Mouse (Mus musculus): ENCODE measurements around the gene Retsat. TPM values are rescaled to one million over a fixed set of nuclear protein-coding genes. Genes with fewer than 3 reads are reported as not detected.

Gene Retsat
- total and polyA plus RNA-seq, 2 experiments from 2014 or later: 41.8 to 64.4 TPM

GRCm38 (mm10) chr6:72656053-72656442, 57.8 kb downstream of the Retsat start:
- Histone ChIP-seq H3K27me3 (ENCODE audit: control insufficient read depth, insufficient read depth, low read length) (no peaks in the 10 kb centered on the region), H3K4me1 (ENCODE audit: control insufficient read depth, insufficient read depth) (peaks cover 40% of the 10 kb centered on the region), H3K36me3 (replicated peaks; ENCODE audit: control insufficient read depth, insufficient read depth, low read length) (no peaks in the 10 kb centered on the region), H3K9ac (replicated peaks; ENCODE audit: low read depth, low read length) (no peak overlapping the region), H3K4me3 (ENCODE audit: low read depth, low read length) (no peak overlapping the region), H3K4me2 (ENCODE audit: low read depth, low read length) (0 out of 2 replicates have a peak overlapping the region, but pooled peaks have one; percentile 54), H3K9me3 (replicated peaks; ENCODE audit: control insufficient read depth, low read length) (no peaks in the 10 kb centered on the region), H3K27ac (ENCODE audit: low read depth) (peak overlapping the region; percentile 84)
- TF ChIP-seq EP300 (IDR thresholded peaks at IDR 0.05; ENCODE audit: low read depth): no peak
- no peak for TF ChIP-seq CTCF (IDR thresholded peaks at IDR 0.05; ENCODE audit: low read depth)
- WGBS: 87% methylated on average over 7 of the region's 7 CpGs
- DNase-seq (ENCODE audit: low spot score) (no peak), ATAC-seq (ENCODE audit: insufficient read depth, low read depth) (no peak)

- no peak overlapping the region for H3K4me2 ChIP-seq (ENCODE audit: low read depth, low read length)
- H3K9ac ChIP-seq (replicated peaks; ENCODE audit: low read depth, low read length): no peak overlapping the region
- ATAC-seq (ENCODE audit: insufficient read depth, low read depth): no peak
- H3K27me3 ChIP-seq (ENCODE audit: control insufficient read depth, insufficient read depth, low read length): no peaks in the 10 kb centered on the region
- H3K9me3 ChIP-seq (replicated peaks; ENCODE audit: control insufficient read depth, low read length): no peaks in the 10 kb centered on the region
- WGBS: 68% methylated on average over 3 of the region's 3 CpGs
- H3K4me3 ChIP-seq (ENCODE audit: low read depth, low read length): no peak overlapping the region
- H3K4me1 ChIP-seq (ENCODE audit: control insufficient read depth, insufficient read depth): peaks cover 40% of the 10 kb centered on the region
- no peak for DNase-seq (ENCODE audit: low spot score)
- no peak overlapping the region for H3K27ac ChIP-seq (ENCODE audit: low read depth)
- TF ChIP-seq CTCF (IDR thresholded peaks at IDR 0.05; ENCODE audit: low read depth) (peak; percentile 54), EP300 (IDR thresholded peaks at IDR 0.05; ENCODE audit: low read depth) (no peak)
- no peaks in the 10 kb centered on the region for H3K36me3 ChIP-seq (replicated peaks; ENCODE audit: control insufficient read depth, insufficient read depth, low read length)
Observed at GRCm38 (mm10) chr6:72658006-72658405, 59.7 kb downstream of the Retsat start.

Other genes with a start within 250 kb of the Retsat start
- gene Tmem150a, start 243.0 kb upstream of the Retsat start, total RNA-seq (2014; rRNA removed; ENCODE audit: low replicate concordance): 18.2 and 23.2 TPM in 2 replicates
- 8.0 and 9.7 TPM in 2 replicates for gene Tmem150a, start 243.0 kb upstream of the Retsat start, polyA plus RNA-seq (2015; fragmentation: Nextera tagmentation; extraction: Ambion mirVana)
- 53.5 and 65.0 TPM in 2 replicates for gene Rnf181, start 231.5 kb upstream of the Retsat start, total RNA-seq (2014; rRNA removed; ENCODE audit: low replicate concordance)
- 74.9 and 81.3 TPM in 2 replicates for gene Rnf181, start 231.5 kb upstream of the Retsat start, polyA plus RNA-seq (2015; fragmentation: Nextera tagmentation; extraction: Ambion mirVana)
- gene Vamp5, start 218.0 kb upstream of the Retsat start, total RNA-seq (2014; rRNA removed; ENCODE audit: low replicate concordance): 19.5 and 39.8 TPM in 2 replicates
- gene Vamp5, start 218.0 kb upstream of the Retsat start, polyA plus RNA-seq (2015; fragmentation: Nextera tagmentation; extraction: Ambion mirVana): 49.0 and 52.9 TPM in 2 replicates
- 69.8 and 109 TPM in 2 replicates for gene Vamp8, start 207.8 kb upstream of the Retsat start, total RNA-seq (2014; rRNA removed; ENCODE audit: low replicate concordance)
- 174 and 175 TPM in 2 replicates for gene Vamp8, start 207.8 kb upstream of the Retsat start, polyA plus RNA-seq (2015; fragmentation: Nextera tagmentation; extraction: Ambion mirVana)
- gene Ggcx, start 184.2 kb upstream of the Retsat start, total RNA-seq (2014; rRNA removed; ENCODE audit: low replicate concordance): 16.8 and 21.9 TPM in 2 replicates
- gene Ggcx, start 184.2 kb upstream of the Retsat start, polyA plus RNA-seq (2015; fragmentation: Nextera tagmentation; extraction: Ambion mirVana): 13.2 and 16.8 TPM in 2 replicates
- 111 and 123 TPM in 2 replicates for gene Mat2a, start 158.9 kb upstream of the Retsat start, total RNA-seq (2014; rRNA removed; ENCODE audit: low replicate concordance)
- 200 and 229 TPM in 2 replicates for gene Mat2a, start 158.9 kb upstream of the Retsat start, polyA plus RNA-seq (2015; fragmentation: Nextera tagmentation; extraction: Ambion mirVana)
- gene Sh2d6, start 76.8 kb upstream of the Retsat start, total RNA-seq (2014; rRNA removed; ENCODE audit: low replicate concordance): not detected in 2 replicates
- gene Sh2d6, start 76.8 kb upstream of the Retsat start, polyA plus RNA-seq (2015; fragmentation: Nextera tagmentation; extraction: Ambion mirVana): not detected in 2 replicates
- 25.1 and 53.6 TPM in 2 replicates for gene Capg, start 54.1 kb upstream of the Retsat start, total RNA-seq (2014; rRNA removed; ENCODE audit: low replicate concordance)
- 24.9 and 25.9 TPM in 2 replicates for gene Capg, start 54.1 kb upstream of the Retsat start, polyA plus RNA-seq (2015; fragmentation: Nextera tagmentation; extraction: Ambion mirVana)
- gene Elmod3, start 62 bp upstream of the Retsat start, total RNA-seq (2014; rRNA removed; ENCODE audit: low replicate concordance): 21.9 and 30.9 TPM in 2 replicates
- gene Elmod3, start 62 bp upstream of the Retsat start, polyA plus RNA-seq (2015; fragmentation: Nextera tagmentation; extraction: Ambion mirVana): 17.6 and 18.6 TPM in 2 replicates
- gene Tgoln1, start 18.5 kb downstream of the Retsat start, total RNA-seq (2014; rRNA removed; ENCODE audit: low replicate concordance): 16.4 and 22.5 TPM in 2 replicates
- 19.4 and 21.3 TPM in 2 replicates for gene Tgoln1, start 18.5 kb downstream of the Retsat start, polyA plus RNA-seq (2015; fragmentation: Nextera tagmentation; extraction: Ambion mirVana)
- gene Tcf7l1, start 190.8 kb downstream of the Retsat start, total RNA-seq (2014; rRNA removed; ENCODE audit: low replicate concordance): 1.3 and 8.8 TPM in 2 replicates
- gene Tcf7l1, start 190.8 kb downstream of the Retsat start, polyA plus RNA-seq (2015; fragmentation: Nextera tagmentation; extraction: Ambion mirVana): 9.0 and 9.2 TPM in 2 replicates